In genomic region chr6:80905220-80905619, GRCm38 (mm10) we compare ENCODE assay signal across 18 mouse cellular contexts.
DNase-seq lines count a peak whose midpoint lies in the region; ATAC-seq and TF ChIP-seq lines count a peak whose summit lies in the region.
"Had no signal": no experiment of that assay in that cellular context is flagged by ENCODE, and none has a peak within 500 bp of the region (broad histone marks: within the 10 kb centered on the region; RNA-seq: fewer than 3 reads in every experiment).

No protein-coding gene starts in this region.

- DNase-seq in forebrain, embryonic 14.5 days (ENCODE audit: low spot score) = peak; percentile 70
- DNase-seq in forebrain, embryonic 10.5 days (ENCODE audit: extremely low spot score, low spot score) = no peak
- DNase-seq in brain, adult 2 months (ENCODE audit: low read depth, low spot score) = peak; percentile 16
- DNase-seq in forebrain, postnatal 0 days = peak; percentile 58
- peak; percentile 16 for DNase-seq in telencephalon, adult 2 months (ENCODE audit: low read depth, low spot score)
- DNase-seq: adrenal gland, postnatal 10 days; cerebellum, adult 2 months; cerebellum, postnatal 10 days; gastrocnemius, postnatal 14 days; heart, adult 2 months; heart, postnatal 14 days had no signal

- H3K4me2 ChIP-seq in forebrain, embryonic 14.5 days (ENCODE audit: low read length) = no peak overlapping the region
- H3K4me2 ChIP-seq in forebrain, postnatal 0 days (ENCODE audit: low read depth) = no peak overlapping the region
- no peak overlapping the region for H3K4me2 ChIP-seq in midbrain, embryonic 13.5 days (replicated peaks)
- H3K4me2 ChIP-seq: heart, embryonic 11.5 days; heart, embryonic 15.5 days; hindbrain, embryonic 14.5 days had no signal

- no peaks in the 10 kb centered on the region for H3K4me1 ChIP-seq in forebrain, embryonic 14.5 days (ENCODE audit: control insufficient read depth, insufficient read depth, low read length)
- H3K4me1 ChIP-seq in forebrain, embryonic 10.5 days = no peaks in the 10 kb centered on the region
- H3K4me1 ChIP-seq in forebrain, postnatal 0 days (ENCODE audit: insufficient read depth) = no peaks in the 10 kb centered on the region
- no peaks in the 10 kb centered on the region for H3K4me1 ChIP-seq in midbrain, embryonic 13.5 days (replicated peaks)
- H3K4me1 ChIP-seq: embryonic facial prominence, embryonic 10.5 days; heart, embryonic 15.5 days; hindbrain, embryonic 10.5 days had no signal

- no peak overlapping the region for H3K4me3 ChIP-seq in forebrain, embryonic 14.5 days (ENCODE audit: low read depth, low read length)
- no peak overlapping the region for H3K4me3 ChIP-seq in forebrain, embryonic 10.5 days
- H3K4me3 ChIP-seq in forebrain, postnatal 0 days (ENCODE audit: low read depth, low read length) = no peak overlapping the region
- no peak overlapping the region for H3K4me3 ChIP-seq in midbrain, embryonic 13.5 days (replicated peaks)
- H3K4me3 ChIP-seq: embryonic facial prominence, embryonic 10.5 days; heart, adult 2 months; heart, embryonic 15.5 days; hindbrain, embryonic 10.5 days had no signal

- no peak overlapping the region for H3K27ac ChIP-seq in forebrain, embryonic 14.5 days (ENCODE audit: low read depth, low read length)
- no peak overlapping the region for H3K27ac ChIP-seq in forebrain, embryonic 10.5 days
- no peak overlapping the region for H3K27ac ChIP-seq in forebrain, postnatal 0 days (ENCODE audit: low read depth, low read length)
- H3K27ac ChIP-seq in midbrain, embryonic 13.5 days = no peak overlapping the region
- H3K27ac ChIP-seq: embryonic facial prominence, embryonic 10.5 days; heart, adult 2 months; heart, embryonic 15.5 days; hindbrain, embryonic 10.5 days; hindbrain, embryonic 14.5 days had no signal

- ATAC-seq in forebrain, embryonic 14.5 days = peak; percentile 63; the same call in 1 of the 2 replicates
- ATAC-seq in forebrain, postnatal 0 days = peak; percentile 81
- no peak for ATAC-seq in midbrain, embryonic 13.5 days
- no peak for ATAC-seq in megakaryocyte-erythroid progenitor cell, adult 5-6 weeks (replicated peaks; ENCODE audit: low FRiP score, low TSS enrichment, poor library complexity, severe bottlenecking)

- no peaks in the 10 kb centered on the region for H3K36me3 ChIP-seq in forebrain, embryonic 14.5 days (ENCODE audit: control insufficient read depth, insufficient read depth, low read length)
- no peaks in the 10 kb centered on the region for H3K36me3 ChIP-seq in forebrain, embryonic 10.5 days (replicated peaks)
- H3K36me3 ChIP-seq in forebrain, postnatal 0 days (ENCODE audit: insufficient read depth) = no peaks in the 10 kb centered on the region
- H3K36me3 ChIP-seq in midbrain, embryonic 13.5 days = no peaks in the 10 kb centered on the region
- H3K36me3 ChIP-seq: embryonic facial prominence, embryonic 10.5 days; heart, embryonic 15.5 days; hindbrain, embryonic 10.5 days had no signal

- no peak for TF ChIP-seq CTCF in forebrain, postnatal 0 days (IDR thresholded peaks at IDR 0.05; ENCODE audit: low read depth)

- H3K27me3 ChIP-seq in forebrain, embryonic 14.5 days (replicated peaks; ENCODE audit: control insufficient read depth, insufficient read depth, low read length) = no peaks in the 10 kb centered on the region
- no peaks in the 10 kb centered on the region for H3K27me3 ChIP-seq in forebrain, embryonic 10.5 days (ENCODE audit: poor library complexity, severe bottlenecking)
- H3K27me3 ChIP-seq in forebrain, postnatal 0 days (ENCODE audit: insufficient read depth, low read length) = no peaks in the 10 kb centered on the region
- H3K27me3 ChIP-seq in midbrain, embryonic 13.5 days = no peaks in the 10 kb centered on the region
- H3K27me3 ChIP-seq: heart, embryonic 15.5 days had no signal

- no peak overlapping the region for H3K9ac ChIP-seq in forebrain, embryonic 14.5 days (ENCODE audit: low read length)
- H3K9ac ChIP-seq in forebrain, postnatal 0 days = no peak overlapping the region
- no peak overlapping the region for H3K9ac ChIP-seq in midbrain, embryonic 13.5 days (replicated peaks)
- H3K9ac ChIP-seq: heart, embryonic 15.5 days; hindbrain, embryonic 14.5 days had no signal

- 82% methylated on average over 2 of the region's 2 CpGs for WGBS in forebrain, embryonic 14.5 days
- WGBS in forebrain, embryonic 10.5 days = 93% methylated on average over 2 of the region's 2 CpGs
- WGBS in forebrain, postnatal 0 days = 60% methylated on average over 2 of the region's 2 CpGs
- WGBS in midbrain, embryonic 13.5 days = 93% methylated on average over 2 of the region's 2 CpGs

- H3K9me3 ChIP-seq in forebrain, embryonic 14.5 days (replicated peaks; ENCODE audit: control insufficient read depth, low read length) = no peaks in the 10 kb centered on the region
- H3K9me3 ChIP-seq in forebrain, embryonic 10.5 days = no peaks in the 10 kb centered on the region
- no peaks in the 10 kb centered on the region for H3K9me3 ChIP-seq in forebrain, postnatal 0 days (ENCODE audit: low read length)
- no peaks in the 10 kb centered on the region for H3K9me3 ChIP-seq in midbrain, embryonic 13.5 days
- H3K9me3 ChIP-seq: embryonic facial prominence, embryonic 10.5 days; heart, embryonic 15.5 days; hindbrain, embryonic 10.5 days had no signal

Comparison
In these comparisons a context has a peak if more than half of its experiments do, and no peak if none do; other contexts are left out.
1. ATAC-seq: peak in forebrain, embryonic 14.5 days (single experiment) and forebrain, postnatal 0 days (single experiment); none in midbrain, embryonic 13.5 days (single experiment) and megakaryocyte-erythroid progenitor cell, adult 5-6 weeks (single experiment).